Mouse (Mus musculus): ENCODE measurements at regions not wholly inside any gene's neighbourhood (a gene's known extent, or its start where the extent isn't known, plus 50 kb on each side); places are given as distances from the start of the nearest gene placed in this dataset.

DNA sequence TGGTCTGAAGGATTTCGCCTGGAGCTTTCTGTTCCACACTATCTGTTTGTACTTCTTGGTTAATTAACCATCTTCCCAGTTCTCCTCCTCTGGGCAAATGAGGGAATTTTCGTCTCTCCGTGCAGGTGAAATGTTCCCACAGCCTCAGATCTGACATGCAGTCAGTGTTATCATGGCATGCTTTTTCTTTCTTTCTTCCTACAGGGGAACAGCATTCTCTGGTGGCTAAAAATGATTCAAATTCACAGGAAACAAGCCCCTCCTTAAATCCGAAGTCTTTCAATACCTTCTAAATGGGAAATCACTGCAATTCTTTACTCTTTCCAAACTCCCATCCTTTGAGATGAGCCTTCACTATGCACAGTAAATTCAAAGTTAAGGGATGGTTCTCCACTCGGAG, 429.7 kb downstream of the Sox2 start:
- no peaks in the 10 kb centered on the region for H3K27me3 ChIP-seq (ENCODE audit: control insufficient read depth, insufficient read depth, low read length)
- no peaks in the 10 kb centered on the region for H3K4me1 ChIP-seq (ENCODE audit: control insufficient read depth, insufficient read depth, low read length)
- H3K27ac ChIP-seq (ENCODE audit: low read depth, low read length) = no peak overlapping the region
- no peak for ATAC-seq (ENCODE audit: low FRiP score, low TSS enrichment)
- H3K4me3 ChIP-seq (ENCODE audit: low read length) = no peak overlapping the region
- WGBS = 59% methylated on average over 5 of the region's 5 CpGs
- no peak overlapping the region for H3K9ac ChIP-seq (ENCODE audit: low read depth, low read length)
- H3K9me3 ChIP-seq (ENCODE audit: control insufficient read depth, low read length) = no peaks in the 10 kb centered on the region
- no peaks in the 10 kb centered on the region for H3K36me3 ChIP-seq (ENCODE audit: control insufficient read depth, insufficient read depth, low read length)
- H3K4me2 ChIP-seq (replicated peaks; ENCODE audit: low read depth, low read length) = no peak overlapping the region

DNA sequence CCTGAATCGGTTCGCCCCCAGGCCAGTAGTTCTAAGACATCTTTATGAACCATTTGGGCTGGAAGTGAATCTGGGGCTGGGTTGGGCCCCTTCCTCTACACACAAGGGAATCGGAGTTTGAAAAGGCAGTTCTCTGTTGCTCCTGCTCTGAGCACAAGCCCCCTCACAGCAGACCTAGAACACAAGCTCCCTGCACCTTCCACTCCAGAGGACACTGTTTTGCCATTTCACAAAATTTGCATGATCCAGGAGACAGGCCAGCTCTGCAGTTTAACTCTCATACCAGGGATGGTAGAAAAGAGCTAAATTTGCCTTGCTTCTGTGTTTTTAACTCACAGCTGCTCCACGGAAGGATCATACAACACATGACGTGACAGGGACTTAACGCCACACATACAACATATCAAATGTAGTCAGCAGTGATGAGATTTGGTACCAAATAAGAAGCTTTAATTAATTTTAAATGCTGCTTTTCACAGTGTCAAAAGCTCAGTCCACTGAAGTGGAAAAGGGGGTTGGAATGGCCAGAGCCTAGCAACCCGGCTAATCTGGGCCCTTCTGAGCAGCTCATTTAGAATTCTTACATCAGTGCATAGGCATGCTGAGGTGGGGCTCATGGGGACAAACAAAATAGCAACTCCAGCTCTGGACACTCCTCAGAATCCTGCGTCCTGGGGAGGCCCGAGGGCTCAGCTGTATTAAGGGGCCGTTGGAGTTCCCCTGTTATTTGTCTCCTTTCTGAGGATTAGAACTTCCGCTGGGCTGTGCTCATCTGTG, 434.1 kb downstream of the Sox2 start:
- WGBS = 68% methylated on average over 11 of the region's 11 CpGs
- no peaks in the 10 kb centered on the region for H3K27me3 ChIP-seq (ENCODE audit: control insufficient read depth, insufficient read depth, low read length)
- H3K36me3 ChIP-seq (ENCODE audit: control insufficient read depth, insufficient read depth, low read length) = no peaks in the 10 kb centered on the region
- no peaks in the 10 kb centered on the region for H3K4me1 ChIP-seq (ENCODE audit: control insufficient read depth, insufficient read depth, low read length)
- H3K9ac ChIP-seq (ENCODE audit: low read depth, low read length) = no peak overlapping the region
- peak; percentile 57; the same call in 1 of the 2 replicates for ATAC-seq (ENCODE audit: low FRiP score, low TSS enrichment)
- no peak overlapping the region for H3K4me2 ChIP-seq (replicated peaks; ENCODE audit: low read depth, low read length)
- no peak overlapping the region for H3K4me3 ChIP-seq (ENCODE audit: low read length)
- H3K9me3 ChIP-seq (ENCODE audit: control insufficient read depth, low read length) = no peaks in the 10 kb centered on the region
- H3K27ac ChIP-seq (ENCODE audit: low read depth, low read length) = no peak overlapping the region

DNA sequence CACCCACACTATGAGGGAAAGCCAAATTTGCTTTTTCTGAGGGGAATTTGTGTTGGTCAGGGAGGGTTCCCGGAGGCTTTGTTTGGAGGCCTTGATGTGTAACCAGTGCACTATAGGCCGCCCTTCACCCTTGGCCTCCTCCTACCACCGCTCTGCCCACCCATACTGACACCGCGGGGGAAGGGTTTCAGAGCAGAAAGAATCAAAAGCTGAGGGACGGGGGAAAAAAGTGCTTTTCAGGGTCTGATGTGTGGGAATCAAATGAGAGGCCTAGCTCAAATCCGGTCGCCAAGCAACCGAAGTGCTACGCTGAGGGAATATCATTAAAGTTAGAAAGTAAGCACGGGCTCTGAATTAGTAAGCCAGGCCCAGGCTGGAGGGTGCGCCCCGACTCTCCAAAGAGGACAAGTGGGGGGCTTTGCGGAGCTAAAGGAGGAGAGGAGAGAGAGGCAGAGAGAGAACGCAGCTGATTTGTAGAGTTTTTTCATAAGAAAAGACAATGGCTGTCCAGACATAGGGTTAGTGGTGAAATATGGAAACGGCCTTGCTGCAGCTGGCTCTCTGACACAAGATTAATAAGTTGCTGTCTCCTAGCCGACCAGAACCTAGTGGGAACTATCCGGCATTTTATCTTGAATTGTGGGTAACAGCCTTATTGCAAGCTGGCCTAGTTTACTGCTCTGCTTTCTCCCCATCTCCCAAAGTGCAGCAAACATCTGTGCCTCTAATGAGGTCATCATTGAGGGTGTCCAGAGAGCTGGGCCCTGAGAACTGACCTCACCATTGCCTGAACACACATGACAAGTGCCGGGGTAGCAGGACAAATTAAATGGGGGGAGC, 438.3 kb downstream of the Sox2 start:
- Histone ChIP-seq H3K9ac (ENCODE audit: low read depth, low read length) (no peak overlapping the region), H3K27ac (ENCODE audit: low read depth, low read length) (no peak overlapping the region), H3K9me3 (ENCODE audit: control insufficient read depth, low read length) (no peaks in the 10 kb centered on the region), H3K36me3 (ENCODE audit: control insufficient read depth, insufficient read depth, low read length) (no peaks in the 10 kb centered on the region), H3K27me3 (ENCODE audit: control insufficient read depth, insufficient read depth, low read length) (no peaks in the 10 kb centered on the region), H3K4me3 (ENCODE audit: low read length) (no peak overlapping the region), H3K4me2 (replicated peaks; ENCODE audit: low read depth, low read length) (no peak overlapping the region), H3K4me1 (ENCODE audit: control insufficient read depth, insufficient read depth, low read length) (no peaks in the 10 kb centered on the region)
- ATAC-seq (ENCODE audit: low FRiP score, low TSS enrichment) = no peak
- WGBS = 54% methylated on average over 19 of the region's 19 CpGs

DNA sequence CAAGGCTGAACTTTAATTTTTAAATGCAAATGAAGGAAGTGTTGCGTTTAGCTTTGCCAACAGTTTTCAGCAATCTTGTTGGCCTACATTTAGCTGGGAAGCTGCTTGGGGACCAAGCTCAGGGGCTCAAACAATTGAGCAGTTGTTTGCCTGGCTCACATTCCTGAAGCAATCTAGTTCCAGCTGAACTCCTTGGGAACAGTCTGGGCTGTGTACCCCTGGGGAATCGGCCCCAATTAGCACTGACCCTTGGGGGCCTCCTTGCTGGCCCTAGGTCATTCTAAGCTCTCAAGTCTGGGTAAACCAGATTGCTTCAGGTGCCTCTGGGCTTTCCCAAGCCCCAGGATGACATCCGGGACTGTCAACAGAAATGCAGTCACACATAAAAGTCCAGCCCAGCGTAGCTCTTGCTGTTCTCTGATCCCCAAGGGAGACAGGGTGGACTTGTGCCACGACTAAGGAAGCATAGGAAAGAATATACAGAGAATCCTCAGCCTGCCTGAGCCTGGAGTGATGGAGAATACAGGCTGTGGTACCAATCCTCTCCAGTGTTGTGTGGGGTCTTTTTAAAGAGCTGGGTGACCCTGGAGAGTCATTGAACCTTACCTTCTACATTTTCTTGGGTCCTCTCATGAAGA, 440.4 kb downstream of the Sox2 start:
- ATAC-seq (ENCODE audit: low FRiP score, low TSS enrichment) = peak; percentile 66; the same call in 1 of the 2 replicates
- no peak overlapping the region for H3K4me2 ChIP-seq (replicated peaks; ENCODE audit: low read depth, low read length)
- H3K9me3 ChIP-seq (ENCODE audit: control insufficient read depth, low read length) = no peaks in the 10 kb centered on the region
- H3K4me1 ChIP-seq (ENCODE audit: control insufficient read depth, insufficient read depth, low read length) = no peaks in the 10 kb centered on the region
- 43% methylated on average over 5 of the region's 5 CpGs for WGBS
- H3K27me3 ChIP-seq (ENCODE audit: control insufficient read depth, insufficient read depth, low read length) = no peaks in the 10 kb centered on the region
- no peaks in the 10 kb centered on the region for H3K36me3 ChIP-seq (ENCODE audit: control insufficient read depth, insufficient read depth, low read length)
- H3K9ac ChIP-seq (ENCODE audit: low read depth, low read length) = no peak overlapping the region
- no peak overlapping the region for H3K4me3 ChIP-seq (ENCODE audit: low read length)
- no peak overlapping the region for H3K27ac ChIP-seq (ENCODE audit: low read depth, low read length)

DNA sequence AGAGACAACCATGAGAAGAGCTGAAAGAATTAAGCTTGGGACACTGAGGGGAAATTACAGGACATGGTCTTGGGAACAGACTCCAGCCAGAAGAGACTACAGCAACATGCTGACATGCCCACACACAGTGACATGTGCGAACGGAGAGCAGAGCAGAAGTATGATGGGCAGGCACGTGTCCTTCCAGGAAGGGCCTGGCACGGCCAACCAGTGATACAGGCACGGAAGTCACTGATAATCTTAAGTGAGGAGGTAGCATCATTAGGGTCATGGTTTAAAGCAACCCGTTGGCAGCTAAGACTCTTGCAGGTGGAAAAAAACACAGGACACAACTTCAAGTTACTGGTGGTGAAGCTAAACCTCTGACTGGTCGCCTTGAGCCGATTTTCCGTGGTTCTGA, 442.8 kb downstream of the Sox2 start:
- Histone ChIP-seq H3K36me3 (ENCODE audit: control insufficient read depth, insufficient read depth, low read length) (no peaks in the 10 kb centered on the region), H3K27ac (ENCODE audit: low read depth, low read length) (no peak overlapping the region), H3K4me1 (ENCODE audit: control insufficient read depth, insufficient read depth, low read length) (no peaks in the 10 kb centered on the region), H3K27me3 (ENCODE audit: control insufficient read depth, insufficient read depth, low read length) (no peaks in the 10 kb centered on the region), H3K9ac (ENCODE audit: low read depth, low read length) (no peak overlapping the region), H3K4me2 (replicated peaks; ENCODE audit: low read depth, low read length) (no peak overlapping the region), H3K9me3 (ENCODE audit: control insufficient read depth, low read length) (no peaks in the 10 kb centered on the region), H3K4me3 (ENCODE audit: low read length) (no peak overlapping the region)
- ATAC-seq (ENCODE audit: low FRiP score, low TSS enrichment) = no peak
- WGBS = 77% methylated on average over 9 of the region's 9 CpGs

DNA sequence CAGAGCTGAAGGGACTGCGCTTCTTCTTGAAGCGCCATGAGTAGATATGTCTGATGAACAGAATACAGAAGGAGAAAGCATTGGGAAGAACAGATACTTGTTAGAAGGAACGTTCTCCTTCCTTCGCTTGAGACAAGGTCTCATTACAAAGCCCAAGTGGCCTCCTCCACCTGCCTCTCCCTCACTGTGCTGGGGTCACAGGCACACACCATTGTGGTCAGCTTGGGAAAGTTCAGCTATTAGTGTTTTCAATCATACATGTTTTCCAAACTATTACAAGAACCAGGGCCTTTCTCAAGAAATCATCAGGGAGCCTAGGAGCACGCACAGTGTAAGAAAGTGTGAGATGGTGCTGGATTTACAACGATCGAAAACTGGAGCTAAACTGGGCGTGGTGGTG, 445.0 kb downstream of the Sox2 start:
- Histone ChIP-seq H3K9ac (ENCODE audit: low read depth, low read length) (no peak overlapping the region), H3K4me1 (ENCODE audit: control insufficient read depth, insufficient read depth, low read length) (no peaks in the 10 kb centered on the region), H3K9me3 (ENCODE audit: control insufficient read depth, low read length) (no peaks in the 10 kb centered on the region), H3K36me3 (ENCODE audit: control insufficient read depth, insufficient read depth, low read length) (no peaks in the 10 kb centered on the region), H3K27ac (ENCODE audit: low read depth, low read length) (no peak overlapping the region), H3K4me2 (replicated peaks; ENCODE audit: low read depth, low read length) (no peak overlapping the region), H3K27me3 (ENCODE audit: control insufficient read depth, insufficient read depth, low read length) (no peaks in the 10 kb centered on the region; the same call in 1 of the 2 replicates), H3K4me3 (ENCODE audit: low read length) (no peak overlapping the region)
- WGBS = 95% methylated on average over 8 of the region's 8 CpGs
- ATAC-seq (ENCODE audit: low FRiP score, low TSS enrichment) = no peak

DNA sequence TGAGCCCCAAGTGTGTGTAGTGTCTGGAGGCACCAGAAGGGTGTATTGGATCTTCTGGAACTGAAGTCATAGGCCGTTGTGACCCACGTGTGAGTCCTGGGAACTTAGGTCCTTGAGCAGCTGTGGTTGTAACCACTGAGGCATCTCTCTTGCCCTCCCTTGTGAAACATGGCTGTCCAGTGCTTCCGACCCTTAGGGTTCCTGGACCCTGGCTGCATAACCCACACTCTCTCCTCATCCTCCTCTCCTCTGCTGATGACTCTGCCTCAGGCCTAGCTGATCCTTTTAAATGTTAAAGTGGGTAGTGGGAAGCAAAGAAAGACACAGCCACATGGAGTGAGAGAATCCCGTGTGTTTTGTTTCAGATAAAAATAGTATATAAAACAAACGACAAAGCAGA, 446.2 kb downstream of the Sox2 start:
- Histone ChIP-seq H3K4me1 (ENCODE audit: control insufficient read depth, insufficient read depth, low read length) (no peaks in the 10 kb centered on the region), H3K4me2 (replicated peaks; ENCODE audit: low read depth, low read length) (no peak overlapping the region), H3K9me3 (ENCODE audit: control insufficient read depth, low read length) (no peaks in the 10 kb centered on the region), H3K36me3 (ENCODE audit: control insufficient read depth, insufficient read depth, low read length) (no peaks in the 10 kb centered on the region), H3K27me3 (ENCODE audit: control insufficient read depth, insufficient read depth, low read length) (no peaks in the 10 kb centered on the region; the same call in 1 of the 2 replicates), H3K4me3 (ENCODE audit: low read length) (no peak overlapping the region), H3K27ac (ENCODE audit: low read depth, low read length) (no peak overlapping the region), H3K9ac (ENCODE audit: low read depth, low read length) (no peak overlapping the region)
- no peak for ATAC-seq (ENCODE audit: low FRiP score, low TSS enrichment)
- 84% methylated on average over 5 of the region's 5 CpGs for WGBS

DNA sequence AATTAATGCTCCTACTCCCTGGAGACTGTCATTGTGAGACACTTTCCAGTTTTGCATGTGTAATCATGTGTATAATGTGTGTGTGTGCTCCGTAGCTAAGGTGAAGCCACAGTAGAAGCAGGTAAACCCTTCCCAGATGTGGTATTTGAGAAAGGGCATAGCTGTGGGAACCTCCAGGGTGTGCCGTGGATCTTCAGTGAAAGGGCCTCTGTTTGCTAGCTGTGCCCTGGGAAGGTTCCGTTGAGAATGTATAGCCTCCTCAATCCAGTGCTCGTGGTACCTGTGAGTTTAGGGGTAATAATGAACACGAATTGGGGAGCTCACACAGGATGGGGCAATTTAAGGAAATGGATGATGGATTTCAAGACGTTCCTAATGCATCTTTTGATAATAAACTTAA, 447.6 kb downstream of the Sox2 start:
- 83% methylated on average over 6 of the region's 6 CpGs for WGBS

DNA sequence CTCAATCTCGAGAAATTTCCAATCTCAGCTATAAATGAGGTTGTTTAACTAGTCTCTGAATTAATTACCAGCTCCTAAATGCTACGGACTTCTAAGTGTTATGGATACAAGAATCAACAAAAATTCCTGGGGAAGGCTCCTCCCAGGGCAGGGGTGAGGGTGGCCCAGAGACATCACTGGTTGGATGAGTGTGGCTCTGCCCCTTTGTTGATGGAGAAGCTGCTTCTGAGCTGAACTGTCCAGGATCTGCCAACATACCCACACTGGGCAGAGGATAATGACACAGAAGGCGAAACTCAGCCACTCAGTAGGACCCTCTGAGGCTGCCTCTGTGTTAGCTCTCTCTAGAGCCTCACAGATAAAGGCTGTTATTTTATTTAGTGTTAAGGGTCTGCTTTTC, 449.0 kb downstream of the Sox2 start:
- no peak overlapping the region for H3K9ac ChIP-seq (ENCODE audit: low read depth, low read length)
- 59% methylated on average over 3 of the region's 3 CpGs for WGBS
- no peak for ATAC-seq (ENCODE audit: low FRiP score, low TSS enrichment)
- H3K4me1 ChIP-seq (ENCODE audit: control insufficient read depth, insufficient read depth, low read length) = no peaks in the 10 kb centered on the region
- no peak overlapping the region for H3K27ac ChIP-seq (ENCODE audit: low read depth, low read length)
- no peak overlapping the region for H3K4me3 ChIP-seq (ENCODE audit: low read length)
- H3K9me3 ChIP-seq (ENCODE audit: control insufficient read depth, low read length) = no peaks in the 10 kb centered on the region
- H3K4me2 ChIP-seq (replicated peaks; ENCODE audit: low read depth, low read length) = no peak overlapping the region
- no peaks in the 10 kb centered on the region; the same call in 1 of the 2 replicates for H3K27me3 ChIP-seq (ENCODE audit: control insufficient read depth, insufficient read depth, low read length)
- no peaks in the 10 kb centered on the region for H3K36me3 ChIP-seq (ENCODE audit: control insufficient read depth, insufficient read depth, low read length)

More for the DNA sequence above, 447.6 kb downstream of the Sox2 start:
- no peaks in the 10 kb centered on the region for H3K9me3 ChIP-seq (ENCODE audit: control insufficient read depth, low read length)
- no peak overlapping the region for H3K4me2 ChIP-seq (replicated peaks; ENCODE audit: low read depth, low read length)
- H3K36me3 ChIP-seq (ENCODE audit: control insufficient read depth, insufficient read depth, low read length) = no peaks in the 10 kb centered on the region
- H3K27me3 ChIP-seq (ENCODE audit: control insufficient read depth, insufficient read depth, low read length) = no peaks in the 10 kb centered on the region; the same call in 1 of the 2 replicates
- H3K4me3 ChIP-seq (ENCODE audit: low read length) = no peak overlapping the region
- no peak overlapping the region for H3K27ac ChIP-seq (ENCODE audit: low read depth, low read length)
- ATAC-seq (ENCODE audit: low FRiP score, low TSS enrichment) = no peak
- H3K9ac ChIP-seq (ENCODE audit: low read depth, low read length) = no peak overlapping the region
- H3K4me1 ChIP-seq (ENCODE audit: control insufficient read depth, insufficient read depth, low read length) = no peaks in the 10 kb centered on the region
